Mouse (Mus musculus) cerebellum, adult 11-12 months (tissue): Measurements from ENCODE around the gene Fibp.

ENCODE experiments used
- DNase-seq: peaks from one replicate; pipeline ENCODE4 v3.0.0; 2022

The Fibp gene

DNA sequence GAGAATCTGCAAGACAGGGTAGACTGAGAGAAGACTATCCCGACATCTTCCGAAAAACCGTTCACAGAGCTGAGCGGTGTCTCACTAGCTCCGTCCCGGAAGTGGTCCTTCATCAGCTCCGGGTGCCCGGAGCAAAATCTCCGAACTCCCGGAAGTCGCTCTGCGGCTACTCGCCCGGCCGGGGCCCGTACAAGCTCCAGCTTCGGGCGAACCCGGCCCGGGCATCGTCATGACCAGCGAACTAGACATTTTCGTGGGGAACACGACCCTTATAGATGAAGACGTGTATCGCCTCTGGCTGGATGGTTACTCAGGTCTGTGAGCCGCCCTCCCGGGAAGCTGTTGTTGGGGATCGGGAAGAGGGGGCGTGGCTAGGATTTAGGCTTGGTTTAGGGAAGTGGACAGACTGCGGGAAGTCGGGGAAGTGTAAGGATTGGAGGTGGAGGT is at the start of gene Fibp:
TSS of gene Fibp (plus strand) at position 151 of the 447 bp plus-strand sequence.
- peak; percentile 85 for DNase-seq

GRCm38 (mm10) chr19:5410641-5411040 is 49.8 kb upstream of the Fibp start:
- DNase-seq = no peak

GRCm38 (mm10) chr19:5411961-5412360 is 48.5 kb upstream of the Fibp start:
- DNase-seq = no peak

- DNase-seq = no peak
Observed at GRCm38 (mm10) chr19:5413840-5414239, 46.6 kb upstream of the Fibp start.

DNA sequence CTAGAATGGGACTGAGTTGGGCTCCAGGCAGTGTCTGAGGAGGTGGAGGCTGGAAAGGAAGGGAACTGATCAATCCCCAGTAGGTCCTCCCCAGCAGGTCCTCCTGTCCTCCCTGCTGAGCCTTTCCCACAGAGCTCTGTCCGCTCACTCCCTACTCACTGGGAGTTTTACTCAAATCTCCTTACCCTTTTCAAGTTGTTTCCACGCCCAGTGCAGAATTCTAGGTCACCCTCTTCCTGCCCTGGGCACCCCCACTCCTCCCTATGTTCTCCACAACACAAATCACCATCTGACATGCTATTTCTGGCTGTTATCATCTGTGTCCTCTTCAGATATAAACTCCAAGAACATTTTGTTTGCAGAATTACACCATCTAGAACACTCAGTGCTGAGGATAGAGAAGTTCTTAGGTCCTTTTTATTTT is 45.9 kb upstream of the Fibp start:
- no peak for DNase-seq

DNA sequence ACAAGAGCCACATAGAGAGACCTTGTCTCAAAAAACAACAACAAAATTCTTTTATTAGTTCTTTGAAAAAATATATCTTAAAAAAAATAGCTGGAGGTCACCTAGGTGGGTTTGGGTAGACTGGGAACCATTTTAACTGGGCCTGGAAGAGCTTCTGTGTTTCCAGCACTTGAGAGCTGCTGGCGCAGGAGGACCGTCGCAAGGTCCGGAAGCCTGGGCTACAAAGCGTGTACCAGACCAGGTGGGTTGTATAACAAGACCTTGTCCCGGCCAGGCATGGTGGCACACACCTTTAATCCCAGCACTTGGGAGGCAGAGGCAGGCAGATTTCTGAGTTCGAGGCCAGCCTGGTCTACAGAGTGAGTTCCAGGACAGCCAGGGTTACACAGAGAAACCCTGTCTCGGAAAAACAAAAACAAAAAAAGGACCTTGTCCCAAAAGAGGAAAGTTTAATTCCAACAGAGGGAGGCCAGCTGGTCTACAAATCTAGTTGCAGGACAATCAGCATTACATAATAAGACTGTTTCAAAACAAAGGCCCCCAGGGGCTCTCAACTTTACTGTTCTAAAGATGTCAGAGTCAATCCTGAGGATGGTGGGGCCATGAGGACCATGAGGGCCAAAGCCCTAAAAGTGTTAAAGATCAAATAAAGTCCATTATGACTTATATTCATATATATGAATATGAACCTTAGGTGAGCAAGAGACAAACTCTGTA is 41.5 kb upstream of the Fibp start:
- DNase-seq = no peak

- DNase-seq = no peak
Observed at GRCm38 (mm10) chr19:5419630-5420029, 40.8 kb upstream of the Fibp start.

GRCm38 (mm10) chr19:5420579-5420978 is 39.8 kb upstream of the Fibp start:
- no peak for DNase-seq

DNA sequence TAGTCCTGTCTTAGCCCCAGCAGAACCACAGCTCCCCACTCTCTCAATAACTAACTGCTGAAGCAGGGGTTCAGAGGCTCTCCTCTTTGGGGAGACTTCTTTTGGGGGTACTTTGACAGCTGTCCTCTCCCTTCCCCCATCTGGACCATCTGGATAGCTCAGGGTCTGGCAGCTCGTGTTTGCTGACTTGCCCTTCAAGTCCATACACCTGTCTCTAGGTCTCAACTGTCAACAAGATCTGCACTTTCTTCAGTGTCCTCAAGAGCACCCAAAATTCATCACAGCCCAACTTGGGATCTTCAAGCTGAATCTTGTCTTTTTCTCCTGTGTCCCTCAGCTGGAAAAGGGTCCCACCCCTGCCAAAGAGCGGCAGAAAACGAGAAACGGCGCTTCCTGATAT is 38.6 kb upstream of the Fibp start:
- no peak for DNase-seq

DNA sequence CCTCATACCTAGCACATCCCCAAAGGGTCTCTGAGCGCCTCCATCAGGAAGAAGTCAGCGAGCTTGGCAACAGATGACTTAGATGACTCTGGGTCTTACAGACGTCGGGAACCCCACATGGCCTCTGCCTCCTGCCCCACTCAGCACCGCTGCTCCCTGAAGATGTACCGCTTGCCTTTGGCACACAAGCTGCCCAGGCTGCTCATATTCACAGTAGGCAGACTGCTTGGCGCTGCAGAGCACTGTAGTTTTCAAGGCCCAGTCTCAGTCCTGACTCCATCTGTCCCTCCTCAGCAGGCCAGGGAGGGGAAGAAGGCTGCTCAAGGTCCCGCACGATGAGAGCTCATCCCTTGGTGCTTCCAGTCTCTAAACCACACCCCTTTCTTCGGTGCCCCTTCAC is 38.1 kb upstream of the Fibp start:
- peak; percentile 71 for DNase-seq

DNA sequence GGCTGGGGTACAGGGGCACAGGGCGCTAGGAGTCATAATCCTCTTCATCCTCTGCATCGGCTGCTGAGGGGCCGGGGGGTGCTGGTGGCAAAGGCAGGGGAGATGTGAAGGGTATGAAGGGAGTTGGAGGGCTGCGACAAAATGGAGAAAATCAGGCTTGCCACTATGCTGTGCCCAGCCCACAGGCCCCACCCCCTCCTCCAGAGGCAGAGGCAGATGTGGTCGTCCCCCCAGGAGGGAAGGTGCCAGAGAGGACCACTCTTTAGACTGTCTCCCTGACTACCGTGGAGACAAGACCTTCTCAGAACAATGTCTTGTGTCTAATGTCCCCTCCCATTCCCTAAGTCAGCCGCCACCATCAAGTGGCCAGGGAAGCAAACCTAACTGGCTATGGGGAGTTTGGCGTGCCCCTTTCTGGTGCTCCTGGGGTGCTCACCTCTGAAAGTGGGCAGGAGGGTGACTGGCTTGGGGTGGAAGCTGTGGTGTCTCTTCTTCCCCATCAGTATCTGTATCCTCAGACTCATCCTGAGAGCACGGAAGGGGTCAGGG is 37.4 kb upstream of the Fibp start:
- DNase-seq = peak; percentile 61

GRCm38 (mm10) chr19:5423561-5423960 is 36.9 kb upstream of the Fibp start:
- DNase-seq = peak; percentile 57

GRCm38 (mm10) chr19:5424092-5424781 is 36.2 kb upstream of the Fibp start:
- DNase-seq = peak; percentile 86

DNA sequence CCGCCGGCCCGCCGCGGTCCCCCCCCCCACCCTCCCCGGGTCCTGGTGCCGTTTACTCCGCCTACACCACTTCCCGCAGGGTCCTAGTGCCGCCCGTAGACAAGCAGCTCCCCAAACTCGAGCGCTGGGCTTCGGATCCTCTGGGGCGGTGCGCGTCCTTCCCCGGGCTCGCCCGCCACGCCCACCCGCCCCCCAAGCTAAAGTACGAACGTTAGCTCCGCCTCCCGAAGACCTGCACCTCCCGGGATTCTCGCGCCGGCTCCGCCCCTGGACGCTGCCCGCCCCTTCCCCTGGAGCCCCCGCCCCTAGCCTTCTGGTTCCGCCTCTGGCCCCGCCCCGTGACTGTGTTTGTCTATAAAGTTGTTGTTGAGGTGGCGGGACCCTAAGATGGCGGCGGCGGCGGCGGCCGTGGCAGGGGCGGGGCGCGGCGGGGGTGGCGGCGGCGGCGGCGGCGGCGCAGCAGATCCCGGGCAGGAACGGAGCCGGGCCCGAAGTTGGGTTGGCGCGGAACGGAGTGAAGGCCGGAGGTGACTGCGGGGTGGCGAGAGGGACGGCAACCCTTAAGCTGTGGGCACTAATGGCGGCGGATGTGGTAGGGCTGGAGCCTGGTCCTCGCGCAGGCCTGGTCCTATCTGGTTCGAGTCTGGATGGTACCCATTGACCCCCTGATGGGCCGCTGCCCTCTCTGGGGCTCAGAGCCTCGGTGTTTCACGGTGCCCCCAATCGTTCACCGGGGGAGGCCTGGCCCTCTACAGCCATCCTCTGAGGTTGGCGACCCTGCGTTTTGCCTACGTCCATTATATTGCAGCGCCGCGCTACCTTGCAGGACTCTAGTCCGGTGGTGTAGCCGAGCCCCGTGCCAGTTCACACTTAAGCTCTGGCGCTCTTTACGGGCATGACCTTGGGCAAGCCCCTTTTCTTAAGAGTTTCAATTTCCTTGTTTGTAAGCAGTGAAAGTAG is 35.4 kb upstream of the Fibp start, which contains the start of the genes Drap1 and AI837181:
TSS of gene Drap1 (minus strand) at position 198 of the 960 bp plus-strand sequence.
TSS of gene AI837181 (plus strand) at position 363 of the 960 bp plus-strand sequence.
- peak; percentile 90 for DNase-seq

DNA sequence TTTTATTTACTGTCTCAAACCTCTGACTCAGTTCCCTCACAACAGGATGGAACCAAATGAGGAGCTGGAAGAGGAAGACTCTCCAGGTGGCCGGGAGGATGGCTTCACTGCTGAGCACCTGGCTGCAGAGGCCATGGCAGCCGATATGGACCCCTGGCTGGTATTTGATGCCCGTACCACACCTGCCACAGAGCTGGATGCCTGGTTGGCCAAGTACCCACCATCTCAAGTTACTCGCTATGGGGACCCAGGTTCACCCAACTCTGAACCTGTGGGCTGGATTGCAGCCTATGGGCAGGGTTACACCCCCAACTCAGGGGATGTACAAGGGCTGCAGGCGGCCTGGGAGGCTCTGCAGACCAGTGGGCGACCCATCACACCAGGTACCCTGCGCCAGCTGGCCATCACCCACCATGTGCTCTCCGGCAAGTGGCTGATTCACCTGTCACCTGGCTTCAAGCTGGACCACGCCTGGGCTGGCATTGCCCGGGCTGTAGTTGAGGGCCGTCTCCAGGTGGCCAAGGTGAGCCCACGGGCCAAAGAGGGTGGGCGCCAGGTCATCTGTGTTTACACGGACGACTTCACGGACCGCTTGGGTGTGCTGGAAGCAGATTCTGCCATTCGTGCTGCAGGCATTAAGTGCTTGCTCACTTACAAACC is 34.4 kb upstream of the Fibp start:
- DNase-seq = peak; percentile 74

DNA sequence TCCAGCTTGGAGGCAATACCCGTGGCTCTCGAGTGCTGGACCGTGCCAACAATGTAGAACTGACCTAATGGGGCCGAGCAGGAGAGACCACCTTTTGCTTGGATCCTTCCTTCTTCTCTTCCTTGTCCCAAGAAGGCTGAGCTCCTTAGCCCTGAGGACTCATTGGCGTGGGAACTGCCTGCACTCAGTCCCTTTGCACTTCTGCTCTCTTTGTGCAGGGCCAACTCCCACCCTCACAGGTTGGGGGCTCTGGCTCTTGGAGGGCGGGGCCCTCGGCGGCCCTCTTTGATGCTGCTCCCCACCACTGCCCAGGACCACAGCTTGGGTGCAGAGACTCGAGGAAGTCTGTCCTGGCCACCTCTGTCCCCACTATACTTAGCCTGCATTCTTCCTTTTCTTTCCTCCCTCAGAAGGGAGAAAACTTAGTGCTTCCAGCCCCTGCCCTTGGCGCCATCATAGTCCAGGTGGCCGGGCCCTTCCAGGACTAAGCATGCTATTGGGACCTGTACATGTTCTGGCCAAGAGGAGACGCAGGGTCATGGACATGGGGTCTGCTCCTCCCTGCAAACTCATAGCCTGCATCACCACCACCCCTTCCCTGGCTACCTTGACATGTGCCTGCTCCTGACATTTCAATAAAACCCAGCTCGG is 33.6 kb upstream of the Fibp start:
- DNase-seq = peak; percentile 48

DNA sequence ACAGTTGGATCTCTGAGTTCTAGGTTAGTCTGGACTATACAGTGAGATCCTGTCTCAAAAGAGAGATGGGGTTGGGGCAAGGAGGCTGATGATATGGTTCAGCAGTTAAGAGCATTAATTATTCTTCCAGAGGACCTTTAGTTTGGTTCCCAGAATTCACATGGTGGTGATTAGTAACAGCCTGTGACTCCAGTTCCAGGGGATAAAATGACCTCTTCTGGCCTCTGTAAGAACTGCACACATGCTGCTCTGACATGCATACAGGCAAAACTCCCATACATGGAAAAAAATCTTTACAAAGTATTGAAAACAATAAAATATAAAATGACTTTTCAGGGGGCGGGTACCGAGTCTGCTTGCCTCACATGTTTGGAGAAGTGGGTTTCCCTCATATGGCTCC is 32.3 kb upstream of the Fibp start:
- no peak for DNase-seq

DNA sequence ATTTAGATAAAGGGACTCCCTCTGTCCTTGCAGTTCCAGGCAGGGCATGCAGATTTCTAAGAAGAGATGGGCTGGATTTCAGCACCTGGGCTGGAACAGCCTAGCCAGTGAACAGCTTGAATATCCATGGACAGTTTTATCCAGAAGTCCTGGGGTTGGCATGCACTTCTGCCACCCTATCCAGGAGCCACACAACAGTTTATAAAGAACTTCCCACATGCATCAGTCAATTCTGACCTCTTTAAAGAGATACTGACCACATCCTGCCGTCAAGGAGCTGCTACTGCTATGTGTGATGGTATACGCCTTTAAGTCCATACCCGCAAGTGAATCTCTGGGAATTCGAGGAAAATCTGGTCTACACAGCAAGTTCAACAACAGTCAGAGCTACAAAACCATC is 31.2 kb upstream of the Fibp start:
- no peak for DNase-seq

- DNase-seq = peak; percentile 70
Observed at GRCm38 (mm10) chr19:5429806-5430205, 30.6 kb upstream of the Fibp start.

GRCm38 (mm10) chr19:5430408-5430807 is 30.0 kb upstream of the Fibp start:
- no peak for DNase-seq

- no peak for DNase-seq
Observed at GRCm38 (mm10) chr19:5431911-5432464, 28.4 kb upstream of the Fibp start.
